Mouse (Mus musculus): ENCODE results near the gene Lhx2. TPM values are rescaled to one million over a fixed set of nuclear protein-coding genes. Genes with fewer than 3 reads are reported as not detected.

The Lhx2 gene
- not detected in 2 replicates for polyA plus RNA-seq (2015; fragmentation: Nextera tagmentation; extraction: Ambion mirVana)

DNA sequence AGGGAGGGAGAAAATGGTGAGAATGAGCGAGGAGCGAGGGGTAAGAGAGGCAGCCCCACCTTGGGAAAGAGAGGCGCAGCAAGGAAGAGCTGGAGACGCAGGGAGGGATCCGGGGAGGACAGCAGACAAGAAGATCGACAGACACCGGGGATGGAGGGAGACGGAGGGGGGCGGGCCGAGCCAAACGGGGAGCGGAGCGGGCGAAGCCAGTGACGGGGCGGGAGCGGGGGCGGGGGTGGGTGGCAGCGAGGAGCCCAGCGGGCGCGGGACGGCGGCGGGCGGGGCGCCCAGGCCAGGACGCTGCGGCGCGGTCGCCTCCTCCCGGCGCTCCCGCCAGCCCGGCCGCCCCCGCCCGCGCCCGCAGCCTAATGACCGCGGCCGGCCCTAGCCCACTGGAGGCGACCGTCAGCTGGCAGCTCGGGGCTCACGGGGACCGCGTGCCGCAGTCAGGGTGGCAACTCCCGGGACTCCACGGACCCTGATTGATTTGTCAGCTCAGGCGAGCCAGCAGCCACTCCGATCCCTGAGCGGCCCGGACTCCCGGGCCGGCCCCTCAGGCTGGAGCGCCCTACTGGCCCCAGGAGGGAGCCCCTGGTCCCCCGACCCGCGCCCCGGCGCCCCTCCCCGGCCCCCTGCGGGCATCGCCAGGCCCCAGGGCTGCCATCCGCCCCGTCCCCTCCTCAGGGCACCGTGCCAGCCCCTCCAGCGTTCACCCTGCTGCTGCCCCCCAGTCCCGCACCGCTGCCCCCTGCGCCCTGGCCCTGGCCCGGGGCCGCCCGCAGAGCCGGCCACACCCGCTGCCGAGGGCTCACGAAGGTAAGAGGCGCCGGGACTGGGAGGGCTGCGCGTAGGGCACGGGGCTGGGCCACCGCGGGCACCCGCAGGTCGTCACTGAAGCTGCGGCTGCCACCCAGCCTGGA is at the start of gene Lhx2:
Gene Lhx2, plus strand, starts transcription at position 292 of the 920 bp plus-strand sequence.
- Histone ChIP-seq H3K27me3 (replicated peaks; ENCODE audit: insufficient read depth, low read length) (peaks cover 87% of the 10 kb centered on the region), H3K9me3 (ENCODE audit: low read length) (no peaks in the 10 kb centered on the region), H3K4me2 (replicated peaks; ENCODE audit: low read depth, low read length) (peak within 1 kb of the TSS; percentile 74), H3K27ac (ENCODE audit: low read length) (no peak within 1 kb of the TSS), H3K36me3 (ENCODE audit: insufficient read depth, low read length) (no peaks in the 10 kb centered on the region), H3K4me3 (ENCODE audit: low read depth, low read length) (peak within 1 kb of the TSS; percentile 41), H3K9ac (replicated peaks; ENCODE audit: low read depth) (no peak within 1 kb of the TSS), H3K4me1 (ENCODE audit: insufficient read depth, low read depth, low read length) (peaks cover 5% of the 10 kb centered on the region; the same call in 1 of the 2 replicates)
- ATAC-seq: peak; percentile 54
- DNase-seq (ENCODE audit: low spot score): no peak
- 2% methylated on average over 39 of the region's 92 CpGs for WGBS
- TF ChIP-seq CTCF (IDR thresholded peaks at IDR 0.05): no peak

DNA sequence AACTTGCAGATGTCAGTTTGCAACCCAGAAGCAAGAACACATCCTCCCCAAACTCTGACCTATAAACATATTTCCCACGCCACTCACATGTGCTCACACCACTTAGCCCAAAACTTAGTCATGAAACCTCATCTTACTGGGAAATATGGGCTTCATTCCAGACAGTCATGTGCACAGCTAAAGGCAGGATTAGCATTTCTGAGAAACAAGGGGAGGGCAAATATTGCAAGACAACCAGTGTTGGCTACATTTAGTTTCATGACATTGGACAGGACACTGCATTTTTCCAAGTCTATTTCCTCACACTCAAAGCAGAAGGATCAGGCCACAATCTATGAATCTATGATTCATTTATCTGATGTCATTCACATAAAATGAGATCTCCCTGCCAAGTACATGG is 47.6 kb upstream of the Lhx2 start:
- Histone ChIP-seq H3K4me3 (ENCODE audit: low read depth, low read length) (no peak overlapping the region), H3K9me3 (ENCODE audit: low read length) (no peaks in the 10 kb centered on the region), H3K9ac (replicated peaks; ENCODE audit: low read depth) (no peak overlapping the region), H3K4me2 (replicated peaks; ENCODE audit: low read depth, low read length) (no peak overlapping the region), H3K4me1 (ENCODE audit: insufficient read depth, low read depth, low read length) (no peaks in the 10 kb centered on the region), H3K36me3 (ENCODE audit: insufficient read depth, low read length) (no peaks in the 10 kb centered on the region), H3K27me3 (replicated peaks; ENCODE audit: insufficient read depth, low read length) (no peaks in the 10 kb centered on the region), H3K27ac (ENCODE audit: low read length) (no peak overlapping the region)
- DNase-seq (ENCODE audit: low spot score) (peak; percentile 77), ATAC-seq (0 out of 2 replicates have a peak, but pooled peaks have one; percentile 3)
- 61% methylated on average over 1 of the region's 1 CpGs for WGBS
- no peak for TF ChIP-seq CTCF (IDR thresholded peaks at IDR 0.05)
- TF ChIP-seq EP300 (IDR thresholded peaks at IDR 0.05): peak; percentile 34; the same call in 1 of the 2 replicates

DNA sequence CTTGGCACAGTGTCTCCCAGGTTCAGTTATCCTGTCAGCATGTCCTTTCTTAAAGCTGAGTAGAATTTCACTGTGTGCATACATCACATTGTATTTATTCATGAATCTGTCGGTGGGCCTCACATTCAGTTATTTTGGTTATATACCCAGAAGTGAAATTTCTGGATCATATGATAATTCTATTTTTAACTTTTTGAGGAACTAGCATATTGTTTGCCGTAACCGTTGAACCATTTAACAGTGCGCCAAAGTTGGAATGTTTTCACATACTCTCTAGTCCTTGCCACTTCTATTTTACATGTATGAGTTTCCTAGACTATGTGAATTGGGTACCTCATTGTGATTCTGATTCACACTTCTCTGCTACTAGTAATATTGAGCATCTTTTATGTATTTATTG is 43.1 kb upstream of the Lhx2 start:
- H3K9me3 ChIP-seq (ENCODE audit: low read length): no peaks in the 10 kb centered on the region
- H3K4me2 ChIP-seq (replicated peaks; ENCODE audit: low read depth, low read length): no peak overlapping the region
- no peak overlapping the region for H3K4me3 ChIP-seq (ENCODE audit: low read depth, low read length)
- H3K9ac ChIP-seq (replicated peaks; ENCODE audit: low read depth): no peak overlapping the region
- ATAC-seq: no peak
- no peaks in the 10 kb centered on the region for H3K36me3 ChIP-seq (ENCODE audit: insufficient read depth, low read length)
- H3K27me3 ChIP-seq (replicated peaks; ENCODE audit: insufficient read depth, low read length): no peaks in the 10 kb centered on the region
- TF ChIP-seq CTCF (IDR thresholded peaks at IDR 0.05) (no peak), EP300 (IDR thresholded peaks at IDR 0.05) (no peak)
- 73% methylated on average over 4 of the region's 4 CpGs for WGBS
- H3K4me1 ChIP-seq (ENCODE audit: insufficient read depth, low read depth, low read length): no peaks in the 10 kb centered on the region
- no peak overlapping the region for H3K27ac ChIP-seq (ENCODE audit: low read length)
- no peak for DNase-seq (ENCODE audit: low spot score)

DNA sequence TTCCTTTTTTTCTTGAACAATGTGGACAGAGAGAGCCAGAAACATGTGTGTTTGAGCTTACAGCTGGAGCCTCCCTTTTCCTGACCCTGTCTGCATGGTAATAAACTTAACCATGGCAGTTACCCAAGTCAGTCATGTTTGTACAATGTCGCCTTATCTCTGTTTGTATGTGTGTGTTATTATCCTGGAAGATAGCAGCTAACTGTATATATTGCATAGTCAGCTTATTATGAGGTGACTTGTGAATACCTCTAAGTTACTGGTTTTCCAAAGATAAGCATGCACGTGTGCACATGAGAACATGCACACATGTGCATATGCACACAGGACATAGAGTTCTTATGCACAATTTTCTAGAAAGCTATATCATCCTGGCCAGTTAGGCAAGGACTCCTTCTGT is 38.1 kb upstream of the Lhx2 start:
- Histone ChIP-seq H3K36me3 (ENCODE audit: insufficient read depth, low read length) (no peaks in the 10 kb centered on the region), H3K9ac (replicated peaks; ENCODE audit: low read depth) (no peak overlapping the region), H3K4me2 (replicated peaks; ENCODE audit: low read depth, low read length) (no peak overlapping the region), H3K9me3 (ENCODE audit: low read length) (no peaks in the 10 kb centered on the region), H3K4me1 (ENCODE audit: insufficient read depth, low read depth, low read length) (no peaks in the 10 kb centered on the region), H3K27me3 (replicated peaks; ENCODE audit: insufficient read depth, low read length) (no peaks in the 10 kb centered on the region), H3K27ac (ENCODE audit: low read length) (no peak overlapping the region), H3K4me3 (ENCODE audit: low read depth, low read length) (no peak overlapping the region)
- WGBS: 50% methylated on average over 2 of the region's 2 CpGs
- TF ChIP-seq CTCF (IDR thresholded peaks at IDR 0.05): no peak
- no peak for TF ChIP-seq EP300 (IDR thresholded peaks at IDR 0.05)
- peak; percentile 15 for DNase-seq (ENCODE audit: low spot score)
- ATAC-seq: no peak

DNA sequence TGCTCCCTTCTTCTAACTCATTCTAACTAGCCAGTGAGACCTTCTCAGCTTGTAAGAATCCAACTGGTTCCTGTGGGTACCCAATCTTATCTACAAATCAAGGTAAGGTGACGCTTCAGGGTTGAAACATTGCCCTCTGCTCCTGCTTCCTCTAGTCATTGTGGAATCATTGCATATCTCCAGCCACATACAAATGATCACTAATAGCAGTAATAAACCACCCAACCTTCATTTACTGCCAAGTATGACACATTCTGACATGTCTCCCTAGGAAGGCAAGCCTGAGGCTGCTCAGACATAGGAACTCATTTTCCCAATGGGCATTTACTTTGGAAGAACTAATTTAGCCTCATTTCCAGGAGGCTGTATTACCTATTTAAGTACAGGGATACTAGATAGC is 33.9 kb upstream of the Lhx2 start:
- no peak overlapping the region for H3K4me2 ChIP-seq (replicated peaks; ENCODE audit: low read depth, low read length)
- H3K27ac ChIP-seq (ENCODE audit: low read length): no peak overlapping the region
- ATAC-seq (no peak), DNase-seq (ENCODE audit: low spot score) (no peak)
- H3K4me1 ChIP-seq (ENCODE audit: insufficient read depth, low read depth, low read length): no peaks in the 10 kb centered on the region
- H3K27me3 ChIP-seq (replicated peaks; ENCODE audit: insufficient read depth, low read length): no peaks in the 10 kb centered on the region
- 76% methylated on average over 1 of the region's 1 CpGs for WGBS
- TF ChIP-seq EP300 (IDR thresholded peaks at IDR 0.05): no peak
- TF ChIP-seq CTCF (IDR thresholded peaks at IDR 0.05): no peak
- no peaks in the 10 kb centered on the region for H3K9me3 ChIP-seq (ENCODE audit: low read length)
- no peak overlapping the region for H3K4me3 ChIP-seq (ENCODE audit: low read depth, low read length)
- H3K9ac ChIP-seq (replicated peaks; ENCODE audit: low read depth): no peak overlapping the region
- no peaks in the 10 kb centered on the region for H3K36me3 ChIP-seq (ENCODE audit: insufficient read depth, low read length)

DNA sequence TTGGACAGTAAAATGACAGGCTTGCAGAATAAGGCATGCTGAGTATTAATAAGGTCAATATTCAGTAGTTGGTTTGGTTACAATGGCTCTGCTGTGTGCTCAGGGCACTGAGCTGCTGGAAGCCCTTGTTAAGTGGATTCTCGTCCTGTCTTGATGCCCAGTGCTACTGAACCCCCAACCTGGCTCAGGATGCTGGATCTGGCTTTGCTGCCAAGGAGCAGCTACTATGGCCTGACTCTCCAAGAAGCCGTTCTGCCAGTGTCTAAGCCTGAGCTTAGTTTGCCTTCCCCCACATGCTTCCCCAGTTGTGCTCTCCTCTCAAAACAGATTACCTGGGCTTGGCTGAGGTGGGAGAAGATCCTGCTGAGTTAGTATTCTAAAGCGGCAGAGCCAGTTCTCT is 26.2 kb upstream of the Lhx2 start:
- no peaks in the 10 kb centered on the region for H3K9me3 ChIP-seq (ENCODE audit: low read length)
- H3K4me3 ChIP-seq (ENCODE audit: low read depth, low read length): no peak overlapping the region
- WGBS: 38% methylated on average over 3 of the region's 3 CpGs
- H3K4me2 ChIP-seq (replicated peaks; ENCODE audit: low read depth, low read length): no peak overlapping the region
- H3K27ac ChIP-seq (ENCODE audit: low read length): no peak overlapping the region
- no peak overlapping the region for H3K9ac ChIP-seq (replicated peaks; ENCODE audit: low read depth)
- no peaks in the 10 kb centered on the region for H3K36me3 ChIP-seq (ENCODE audit: insufficient read depth, low read length)
- TF ChIP-seq EP300 (IDR thresholded peaks at IDR 0.05): no peak
- no peak for TF ChIP-seq CTCF (IDR thresholded peaks at IDR 0.05)
- no peaks in the 10 kb centered on the region for H3K27me3 ChIP-seq (replicated peaks; ENCODE audit: insufficient read depth, low read length)
- ATAC-seq (no peak), DNase-seq (ENCODE audit: low spot score) (no peak)
- no peaks in the 10 kb centered on the region for H3K4me1 ChIP-seq (ENCODE audit: insufficient read depth, low read depth, low read length)
